Mouse (Mus musculus) embryonic facial prominence, embryonic 10.5 days (tissue): ENCODE data around the gene Ubap2. TPM values are rescaled to one million over a fixed set of nuclear protein-coding genes. Genes with fewer than 3 reads are reported as not detected.
A peak's percentile ranks its signal among the peaks of the same experiment; 100 is the strongest.

ENCODE experiments used
- DNase-seq: peaks from one replicate; pipeline ENCODE4 v3.0.0-alpha.2; 2017; ENCODE audit warnings: low spot score
- H3K27ac ChIP-seq: fragments of 300-500 bp; sonication (generic); replicated peaks from 2 replicates; pipeline ENCODE4 v1.5.1; 2016; ENCODE audit warnings: mild to moderate bottlenecking
- H3K27me3 ChIP-seq: fragments of 300-500 bp; sonication (generic); replicated peaks from 2 replicates; pipeline ENCODE4 v1.6.1; 2016; ENCODE audit warnings: low read depth, mild to moderate bottlenecking; ENCODE audit not compliant: poor library complexity, severe bottlenecking
- H3K36me3 ChIP-seq: fragments of 300-500 bp; sonication (generic); replicated peaks from 2 replicates; pipeline ENCODE4 v1.6.1; 2016; ENCODE audit warnings: mild to moderate bottlenecking, moderate library complexity
- H3K4me1 ChIP-seq: fragments of 300-500 bp; sonication (generic); 2 replicates; pipeline ENCODE4 v1.6.1; 2016
- H3K4me3 ChIP-seq: fragments of 300-500 bp; sonication (generic); 2 replicates; pipeline ENCODE4 v1.5.1; 2016; ENCODE audit warnings: mild to moderate bottlenecking, moderate library complexity
- H3K9me3 ChIP-seq: fragments of 300-500 bp; sonication (generic); 2 replicates; pipeline ENCODE4 v1.6.1; 2016; ENCODE audit warnings: mild to moderate bottlenecking
- WGBS: fragments of 180-500 bp; shearing (Covaris S2); methylation state at CpG from one replicate; pipeline ENCODE4 v1.1.7; 2016; 5-methylcytosine and 5-hydroxymethylcytosine counted together
- polyA plus RNA-seq: library from polyadenylated mRNA; unstranded; fragments of >200 nt; fragmentation: Nextera tagmentation; extraction: Ambion mirVana; gene quantifications from 2 replicates; pipeline ENCODE4 v1.2.1, GENCODE M21; 2016

Gene Ubap2
- 95.7 and 101 TPM in 2 replicates for polyA plus RNA-seq

DNA sequence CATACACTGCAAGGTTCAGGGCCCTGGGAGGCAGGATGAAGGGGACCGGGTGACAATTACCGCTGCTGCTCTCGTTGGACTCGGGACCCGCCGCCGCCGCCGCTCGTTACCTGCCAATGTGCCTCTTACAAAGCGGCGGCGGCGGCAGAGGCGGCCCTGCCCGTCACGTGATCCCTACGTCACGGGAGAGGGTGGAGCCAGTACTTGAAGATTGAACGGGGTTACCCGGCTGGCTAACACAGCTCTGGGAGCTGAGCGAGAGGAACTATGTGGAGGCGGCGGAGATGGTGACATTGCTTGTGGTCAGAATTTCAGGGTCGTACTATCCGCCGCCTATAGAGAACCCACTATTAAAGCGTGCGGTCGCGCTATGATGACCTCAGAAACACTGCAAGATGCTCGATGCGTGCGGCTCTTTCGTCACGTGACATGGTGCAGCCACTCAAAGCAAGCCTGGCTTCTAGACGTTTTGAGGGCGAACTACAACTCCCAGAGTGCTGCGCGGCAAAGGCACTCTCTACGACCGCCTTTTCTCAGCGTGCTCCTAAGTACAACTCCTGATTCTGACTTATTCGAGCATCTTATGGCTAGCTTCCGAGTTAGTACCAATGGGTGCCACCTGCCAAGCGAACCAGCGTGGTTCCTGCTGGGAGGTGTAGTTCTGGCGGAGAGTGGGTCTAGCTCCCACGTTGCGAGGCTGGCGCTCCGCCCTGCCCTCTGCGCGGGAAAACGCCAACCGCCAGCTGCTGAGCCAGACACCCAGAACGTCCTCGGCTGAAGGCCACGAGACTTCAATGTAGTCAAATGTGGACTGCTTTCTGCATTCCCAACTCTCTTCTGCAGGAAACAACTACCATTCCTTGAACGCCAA lies at the start of gene Ubap2:
Gene Ubap2 (minus strand): TSS at position 165 of the 871 bp plus-strand sequence.
- peak; percentile 95 for DNase-seq
- Histone ChIP-seq H3K9me3 (no peaks in the 10 kb centered on the region), H3K36me3 (peaks cover 23% of the 10 kb centered on the region), H3K4me1 (peaks cover 27% of the 10 kb centered on the region), H3K4me3 (peak within 1 kb of the TSS; percentile 90), H3K27ac (peak within 1 kb of the TSS; percentile 95), H3K27me3 (no peaks in the 10 kb centered on the region)
- under 1% methylated on average over 60 of the region's 60 CpGs for WGBS

DNA sequence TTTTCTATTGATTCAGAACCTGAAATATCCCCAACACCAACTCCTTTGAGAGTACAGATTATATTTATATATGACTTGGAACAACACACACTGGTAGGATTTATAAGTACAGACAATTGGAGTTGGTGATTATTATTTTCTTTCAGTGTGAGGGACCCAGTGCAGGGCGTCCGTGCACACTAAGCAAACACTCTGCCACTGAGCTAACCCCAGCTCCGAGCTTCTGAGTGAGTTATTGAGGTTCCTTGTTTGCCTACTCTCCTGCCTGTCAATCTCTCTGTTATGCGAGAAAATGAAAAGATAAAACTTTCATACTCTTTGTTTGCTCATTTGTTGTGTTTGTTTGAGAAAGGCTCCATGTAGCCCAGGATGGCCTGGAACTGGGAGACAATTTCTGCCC lies 46.0 kb upstream of the Ubap2 start:
- no peaks in the 10 kb centered on the region for H3K9me3 ChIP-seq
- no peaks in the 10 kb centered on the region for H3K36me3 ChIP-seq

DNA sequence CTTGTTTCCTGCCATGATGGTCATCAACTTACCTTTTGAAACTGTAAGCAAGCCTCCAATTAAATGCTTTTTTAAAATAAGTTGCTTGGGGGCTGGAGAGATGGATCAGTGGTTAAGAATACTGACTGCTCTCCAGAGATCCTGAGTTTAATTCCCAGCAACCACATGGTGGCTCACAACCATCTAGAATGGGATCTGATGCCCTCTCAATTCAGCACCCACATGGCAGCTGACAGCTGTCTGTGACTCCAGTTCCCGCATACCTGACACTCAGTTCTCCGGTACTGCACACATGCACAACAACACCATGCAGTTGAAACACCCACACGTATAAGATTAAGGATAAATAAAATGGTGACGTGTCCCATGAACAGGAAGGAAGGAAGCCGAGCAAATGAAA lies 43.3 kb upstream of the Ubap2 start:
- 89% methylated on average over 5 of the region's 5 CpGs for WGBS
- Histone ChIP-seq H3K27me3 (no peaks in the 10 kb centered on the region), H3K4me1 (peaks cover 20% of the 10 kb centered on the region)

More for the DNA sequence above, 46.0 kb upstream of the Ubap2 start:
- Histone ChIP-seq H3K27me3 (no peaks in the 10 kb centered on the region), H3K4me3 (no peak overlapping the region), H3K4me1 (peaks cover 5% of the 10 kb centered on the region; the same call in 1 of the 2 replicates), H3K27ac (no peak overlapping the region)
- WGBS: 78% methylated on average over 4 of the region's 4 CpGs
- DNase-seq: no peak

DNA sequence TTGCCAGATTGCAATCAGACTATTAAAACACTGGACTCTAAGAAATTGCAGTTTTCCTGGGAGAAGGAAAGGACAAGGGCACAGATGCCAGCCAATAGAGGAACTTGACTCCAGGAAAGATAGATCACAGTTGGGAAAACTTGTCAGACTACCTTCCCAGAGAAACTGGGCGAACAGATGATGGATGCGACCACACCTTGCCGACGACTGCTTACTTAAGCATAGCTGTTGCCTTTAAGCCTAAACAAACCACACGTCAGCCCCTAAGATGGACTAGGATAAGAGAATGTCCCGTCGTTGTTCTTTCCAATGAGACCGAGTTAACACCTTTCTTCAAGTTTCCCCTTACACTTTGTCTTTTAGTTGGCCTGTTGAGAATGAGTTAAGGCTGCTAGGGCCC lies 40.2 kb upstream of the Ubap2 start:
- DNase-seq: no peak
- H3K4me3 ChIP-seq: peak overlapping the region; percentile 95
- H3K36me3 ChIP-seq: peaks cover 29% of the 10 kb centered on the region
- 56% methylated on average over 8 of the region's 8 CpGs for WGBS
- no peaks in the 10 kb centered on the region for H3K9me3 ChIP-seq
- H3K27me3 ChIP-seq: no peaks in the 10 kb centered on the region
- peak overlapping the region; percentile 94 for H3K27ac ChIP-seq
- peaks cover 22% of the 10 kb centered on the region for H3K4me1 ChIP-seq

More for the DNA sequence above, 43.3 kb upstream of the Ubap2 start:
- H3K36me3 ChIP-seq: no peaks in the 10 kb centered on the region
- no peaks in the 10 kb centered on the region for H3K9me3 ChIP-seq
- no peak overlapping the region for H3K4me3 ChIP-seq
- H3K27ac ChIP-seq: no peak overlapping the region
- no peak for DNase-seq

DNA sequence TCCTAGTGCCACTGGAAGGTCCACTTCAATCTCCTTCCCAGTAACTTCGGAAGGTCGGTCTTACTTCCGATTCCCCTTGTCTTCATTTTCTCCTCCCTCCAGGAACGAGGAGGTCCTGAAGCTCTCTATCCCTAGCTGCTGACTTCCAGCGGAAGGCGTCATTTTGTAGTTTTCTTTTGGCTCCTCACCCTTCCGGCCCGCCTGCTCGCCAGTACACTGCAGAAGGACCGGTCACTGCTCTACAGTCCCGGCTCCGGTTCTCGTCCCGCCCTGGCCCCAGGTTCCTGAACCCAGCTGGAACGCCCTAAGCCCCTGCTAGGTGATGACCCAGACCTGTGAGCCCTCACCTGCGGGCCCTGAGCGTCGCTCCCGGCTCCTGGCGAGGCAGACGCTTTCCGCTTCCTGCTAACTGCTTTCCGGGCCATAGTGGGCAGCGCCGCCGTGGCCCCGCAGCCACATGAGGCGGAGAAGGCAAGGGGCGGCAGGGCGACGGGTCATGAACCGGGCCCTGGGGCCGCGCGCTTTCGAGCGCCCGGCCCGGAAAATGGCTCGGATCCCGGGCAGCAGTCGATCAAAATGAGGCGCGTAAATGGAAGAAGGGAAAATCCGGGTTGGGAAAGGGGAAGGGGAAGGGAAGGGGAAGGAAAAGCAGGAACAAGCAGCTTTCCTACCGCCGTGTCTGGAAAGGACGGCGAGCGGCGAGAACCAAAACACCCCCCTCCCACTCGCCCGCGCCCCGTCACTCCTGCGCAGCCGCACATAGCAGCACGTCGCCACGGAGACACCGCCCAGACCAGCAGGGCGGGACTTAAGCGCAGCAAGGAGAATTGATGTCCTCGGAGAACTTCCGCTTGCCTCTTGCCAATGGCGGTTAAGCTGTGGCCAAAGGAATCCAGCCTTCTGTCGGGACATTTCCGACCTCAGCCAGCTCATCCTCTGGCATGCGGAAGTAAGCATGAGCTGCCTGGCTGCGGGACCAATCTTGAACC lies 39.5 kb upstream of the Ubap2 start, which contains the start of gene Dcaf12:
Gene Dcaf12 (minus strand): TSS at position 749 of the 989 bp plus-strand sequence.
- Histone ChIP-seq H3K36me3 (peaks cover 36% of the 10 kb centered on the region), H3K9me3 (no peaks in the 10 kb centered on the region), H3K27me3 (no peaks in the 10 kb centered on the region), H3K27ac (peak within 1 kb of the TSS; percentile 94), H3K4me3 (peak within 1 kb of the TSS; percentile 95), H3K4me1 (peaks cover 20% of the 10 kb centered on the region)
- DNase-seq: peak; percentile 96
- WGBS: under 1% methylated on average over 70 of the region's 70 CpGs

DNA sequence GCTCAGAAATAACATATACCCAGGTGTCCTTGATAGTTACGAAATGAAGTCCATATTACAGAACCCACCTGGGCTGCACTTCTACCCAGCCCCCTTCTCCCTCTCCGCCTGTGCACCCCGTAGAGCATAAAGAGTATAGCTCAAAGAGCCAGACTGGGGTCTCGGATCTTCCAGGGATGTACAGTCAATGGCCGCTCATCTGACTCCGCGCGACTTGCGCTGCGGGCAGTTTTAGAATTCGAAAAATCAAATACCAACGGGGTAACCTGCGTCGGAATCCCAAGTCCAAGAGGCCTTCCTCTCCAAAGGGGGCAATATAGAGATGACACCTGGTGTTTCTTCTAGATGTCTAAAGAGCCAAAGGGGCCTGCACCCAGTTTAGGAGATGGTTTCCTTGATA lies 38.8 kb upstream of the Ubap2 start:
- no peak for DNase-seq
- H3K27ac ChIP-seq: peak overlapping the region; percentile 94
- no peaks in the 10 kb centered on the region for H3K9me3 ChIP-seq
- peak overlapping the region; percentile 95 for H3K4me3 ChIP-seq
- WGBS: 22% methylated on average over 14 of the region's 14 CpGs
- H3K36me3 ChIP-seq: peaks cover 44% of the 10 kb centered on the region
- H3K4me1 ChIP-seq: peaks cover 20% of the 10 kb centered on the region
- no peaks in the 10 kb centered on the region for H3K27me3 ChIP-seq

DNA sequence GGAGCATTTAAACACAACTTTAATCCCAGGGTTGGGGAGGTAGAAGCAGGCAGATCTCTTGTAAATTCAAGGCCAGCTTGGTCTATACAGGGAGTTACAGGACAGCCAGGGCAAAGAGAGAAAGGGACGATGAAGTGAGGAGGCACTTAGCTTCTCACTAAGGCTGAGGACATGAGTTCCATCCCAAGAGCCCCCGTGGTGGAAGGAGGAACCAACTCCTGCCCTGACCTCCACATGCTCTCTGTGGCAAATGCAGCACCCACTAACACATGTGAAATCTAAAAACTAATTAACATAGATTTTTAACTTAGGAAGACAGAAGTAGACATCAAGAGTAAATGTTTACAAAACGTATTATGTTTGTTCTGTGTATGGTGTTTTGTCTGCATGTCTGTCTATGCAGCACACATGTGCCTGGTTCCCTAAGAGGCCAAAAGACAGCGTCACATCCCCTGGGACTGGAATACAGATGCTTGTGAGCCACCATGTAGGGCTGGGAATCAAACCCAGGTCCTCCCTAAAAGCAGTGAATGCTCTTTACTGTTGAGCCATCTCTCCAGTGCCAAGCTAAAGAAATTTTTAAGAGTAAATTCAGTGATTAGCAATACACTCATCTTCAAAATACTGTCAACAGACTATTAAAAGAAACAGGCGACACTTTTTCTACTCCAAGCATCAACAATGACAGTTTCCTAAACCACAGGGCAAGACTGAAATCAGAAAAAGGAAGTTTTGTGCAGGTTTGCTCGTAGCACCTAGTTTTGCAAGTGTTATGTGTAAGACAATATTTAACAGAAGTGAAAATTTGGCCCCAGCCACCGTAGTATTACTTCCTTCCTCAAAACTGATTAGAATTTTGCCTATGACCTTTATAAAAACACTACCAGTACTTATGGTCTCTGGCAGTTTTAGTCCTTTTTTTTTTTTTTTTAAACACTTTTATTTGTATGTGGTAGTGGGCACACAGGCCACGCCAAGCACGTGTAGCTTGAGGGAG lies 35.9 kb upstream of the Ubap2 start:
- H3K4me1 ChIP-seq: peaks cover 20% of the 10 kb centered on the region
- no peak overlapping the region for H3K4me3 ChIP-seq
- no peak overlapping the region for H3K27ac ChIP-seq
- H3K9me3 ChIP-seq: no peaks in the 10 kb centered on the region
- DNase-seq: no peak
- H3K36me3 ChIP-seq: peaks cover 71% of the 10 kb centered on the region
- WGBS: 94% methylated on average over 9 of the region's 9 CpGs
- H3K27me3 ChIP-seq: no peaks in the 10 kb centered on the region

DNA sequence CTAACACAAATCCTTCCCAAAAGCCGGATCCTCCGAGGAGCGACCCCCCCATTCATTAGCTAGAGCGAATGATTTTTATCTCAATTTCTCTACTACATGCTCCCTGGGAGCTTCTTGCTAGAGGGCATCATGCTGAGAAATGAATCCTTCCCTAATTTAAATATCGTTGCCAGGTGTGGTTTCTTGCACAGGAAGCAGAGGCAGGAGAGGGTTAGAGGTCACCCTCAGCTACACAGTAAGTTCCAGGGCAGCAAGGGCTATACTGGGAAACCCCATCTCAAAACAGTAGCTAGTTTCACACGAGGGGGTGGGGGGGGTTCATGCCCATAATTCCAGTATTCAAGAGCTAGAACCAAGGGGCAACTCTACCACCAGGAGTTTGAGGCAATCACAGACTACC lies 32.5 kb upstream of the Ubap2 start:
- DNase-seq: no peak
- Histone ChIP-seq H3K9me3 (no peaks in the 10 kb centered on the region), H3K27ac (no peak overlapping the region), H3K4me3 (no peak overlapping the region), H3K4me1 (no peaks in the 10 kb centered on the region; the same call in 1 of the 2 replicates), H3K36me3 (peaks cover 95% of the 10 kb centered on the region), H3K27me3 (no peaks in the 10 kb centered on the region)
- WGBS: 78% methylated on average over 6 of the region's 6 CpGs

DNA sequence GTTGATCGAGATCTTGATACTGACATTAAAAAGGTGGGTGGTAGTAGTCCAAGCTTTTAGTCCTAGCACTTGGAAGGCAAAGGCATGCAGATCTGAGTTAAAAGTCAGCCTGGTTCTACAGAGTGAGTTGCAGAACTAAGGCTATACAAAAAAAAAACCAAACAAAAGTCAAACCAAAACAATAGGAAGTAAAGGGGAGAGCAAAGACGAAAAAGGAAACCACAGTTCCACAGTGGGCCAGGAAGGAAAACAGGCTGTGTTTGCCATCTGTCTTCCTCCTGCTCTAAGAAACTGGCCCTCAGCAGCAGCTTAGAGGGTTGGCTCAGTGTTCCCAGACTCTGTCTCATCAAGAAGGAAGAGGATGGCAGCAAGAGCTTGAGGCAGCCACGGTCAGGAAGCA lies 29.4 kb upstream of the Ubap2 start:
- Histone ChIP-seq H3K4me1 (peaks cover 3% of the 10 kb centered on the region; the same call in 1 of the 2 replicates), H3K4me3 (no peak overlapping the region), H3K36me3 (peaks cover 95% of the 10 kb centered on the region), H3K9me3 (no peaks in the 10 kb centered on the region), H3K27ac (no peak overlapping the region), H3K27me3 (no peaks in the 10 kb centered on the region)
- DNase-seq: no peak
- 73% methylated on average over 3 of the region's 3 CpGs for WGBS

DNA sequence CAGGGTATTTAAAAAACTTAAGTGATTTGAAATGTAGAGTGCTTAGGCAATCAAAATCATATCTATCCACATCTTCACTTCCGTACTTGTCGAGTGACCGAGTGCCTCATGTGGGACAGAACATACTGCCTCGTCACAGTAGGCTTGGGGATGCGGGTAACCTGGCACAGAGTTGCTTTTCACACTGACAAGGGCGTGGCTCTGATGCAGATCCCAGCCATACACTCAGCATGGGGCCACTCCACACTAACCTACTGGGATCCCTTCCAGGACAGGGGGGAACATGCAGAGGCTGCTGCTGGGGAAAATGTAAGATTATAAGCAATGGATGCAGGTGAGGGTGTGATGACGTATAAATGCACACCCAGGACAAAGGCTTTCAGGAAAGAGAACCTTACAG lies 28.7 kb upstream of the Ubap2 start:
- Histone ChIP-seq H3K27ac (no peak overlapping the region), H3K4me3 (no peak overlapping the region), H3K27me3 (no peaks in the 10 kb centered on the region), H3K36me3 (peaks cover 95% of the 10 kb centered on the region), H3K9me3 (no peaks in the 10 kb centered on the region), H3K4me1 (peaks cover 3% of the 10 kb centered on the region; the same call in 1 of the 2 replicates)
- DNase-seq: no peak
- WGBS: 93% methylated on average over 7 of the region's 7 CpGs

DNA sequence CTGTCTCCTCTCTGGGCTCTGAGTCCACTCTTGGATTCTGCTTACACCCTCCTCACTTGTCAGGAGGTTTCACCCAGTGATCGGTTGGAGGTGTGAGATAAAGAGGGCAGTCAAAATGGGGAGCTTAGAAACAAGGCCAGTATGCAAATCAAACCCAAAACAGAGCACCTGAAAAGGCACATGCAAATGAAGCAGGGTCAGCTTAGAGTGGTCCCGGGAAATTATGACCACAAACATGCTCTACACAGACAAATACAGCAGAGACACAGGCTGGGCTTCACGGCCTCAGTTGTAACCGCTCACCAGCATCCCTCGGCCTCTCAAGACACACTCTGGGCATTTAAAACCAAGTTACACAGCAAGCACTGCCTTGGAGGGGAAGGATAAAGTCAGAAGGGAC lies 24.0 kb upstream of the Ubap2 start:
- Histone ChIP-seq H3K27ac (no peak overlapping the region), H3K4me3 (no peak overlapping the region), H3K4me1 (0 out of 2 replicates have a peak, but pooled peaks cover 3% of the 10 kb centered on the region), H3K9me3 (no peaks in the 10 kb centered on the region), H3K27me3 (no peaks in the 10 kb centered on the region), H3K36me3 (peaks cover 99% of the 10 kb centered on the region)
- DNase-seq: no peak
- WGBS: 94% methylated on average over 5 of the region's 5 CpGs
